Mouse (Mus musculus) heart, embryonic 14.5 days (tissue): ENCODE results near the gene Pgm2l1. TPM values are rescaled to one million over a fixed set of nuclear protein-coding genes. Genes with fewer than 3 reads are reported as not detected.

ENCODE experiments used
- ATAC-seq: fragments of 200-750 bp; cut with Nextera tagmentation; 2 replicates; pipeline ENCODE4 v1.8.0; 2017; ENCODE audit warnings: low read depth, moderate TSS enrichment; ENCODE audit not compliant: insufficient number of reproducible peaks, insufficient read depth, low FRiP score
- H3K27ac ChIP-seq, 2 experiments: fragments of 200-500 bp in 1 of 2; fragments of 300-500 bp in 1 of 2; sonication (generic) in 1 of 2; replicated peaks in 1 of 2; 2 replicates each; pipeline ENCODE4 v1.5.1; 2012 to 2014; ENCODE audit warnings: low read depth in 2 of 2, low read length in 2 of 2, control low read depth in 1 of 2, mild to moderate bottlenecking in 1 of 2, mixed read lengths in 1 of 2; ENCODE audit not compliant: control insufficient read depth in 1 of 2, insufficient read depth in 1 of 2
- H3K27me3 ChIP-seq: fragments of 300-500 bp; sonication (generic); 2 replicates; pipeline ENCODE4 v1.6.1; 2014; ENCODE audit warnings: mild to moderate bottlenecking, low read length, control low read depth; ENCODE audit not compliant: control insufficient read depth, insufficient read depth
- H3K36me3 ChIP-seq: fragments of 300-500 bp; sonication (generic); 2 replicates; pipeline ENCODE4 v1.6.1; 2014; ENCODE audit warnings: mild to moderate bottlenecking, control low read depth, low read length, mixed read lengths; ENCODE audit not compliant: control insufficient read depth, insufficient read depth
- H3K4me1 ChIP-seq, 2 experiments: fragments of 200-500 bp in 1 of 2; fragments of 300-500 bp in 1 of 2; sonication (generic) in 1 of 2; 2 replicates each; pipeline ENCODE4 v1.6.1; 2012 to 2014; ENCODE audit warnings: low read length in 2 of 2, control low read depth in 1 of 2, mixed read lengths in 1 of 2; ENCODE audit not compliant: control insufficient read depth in 2 of 2, insufficient read depth in 2 of 2
- H3K4me2 ChIP-seq: fragments of 300-500 bp; sonication (generic); 2 replicates; pipeline ENCODE4 v1.6.1; 2014; ENCODE audit warnings: mild to moderate bottlenecking, low read length
- H3K4me3 ChIP-seq, 2 experiments: fragments of 200-500 bp in 1 of 2; fragments of 300-500 bp in 1 of 2; sonication (generic) in 1 of 2; 2 replicates each; pipeline ENCODE4 v1.5.1; 2012 to 2014; ENCODE audit warnings: low read length in 2 of 2, mild to moderate bottlenecking in 2 of 2, control low read depth in 1 of 2, low read depth in 1 of 2, moderate library complexity in 1 of 2; ENCODE audit not compliant: control insufficient read depth in 1 of 2, insufficient read depth in 1 of 2
- H3K9ac ChIP-seq: fragments of 300-500 bp; sonication (generic); 2 replicates; pipeline ENCODE4 v1.6.1; 2014; ENCODE audit warnings: mild to moderate bottlenecking, low read length
- H3K9me3 ChIP-seq: fragments of 300-500 bp; sonication (generic); 2 replicates; pipeline ENCODE4 v1.6.1; 2016; ENCODE audit warnings: low read length, control low read depth; ENCODE audit not compliant: control insufficient read depth
- WGBS: fragments of 180-500 bp; shearing (Covaris S2); extraction: QIAGEN DNeasy Blood & Tissue Kit; methylation state at CpG from one replicate; pipeline ENCODE4 v1.1.7; 2014; 5-methylcytosine and 5-hydroxymethylcytosine counted together
- polyA plus RNA-seq: library from polyadenylated mRNA; unstranded; fragments of >200 nt; fragmentation: Nextera tagmentation; extraction: Ambion mirVana; gene quantifications from 2 replicates; pipeline ENCODE4 v1.2.1, GENCODE M21; 2014

Pgm2l1 gene
- polyA plus RNA-seq, 1 experiment from 2014 or later = 2.1 TPM

GRCm38 (mm10) chr7:100296699-100297098, 69.5 kb downstream of the Pgm2l1 start:
- H3K4me2 ChIP-seq = no peak overlapping the region
- no peak overlapping the region for H3K9ac ChIP-seq
- H3K4me1 ChIP-seq = peaks cover 10 to 14% of the 10 kb centered on the region in 2 experiments
- H3K9me3 ChIP-seq = no peaks in the 10 kb centered on the region
- peaks cover 30% of the 10 kb centered on the region for H3K36me3 ChIP-seq
- no peak overlapping the region for H3K4me3 ChIP-seq
- ATAC-seq = no peak
- H3K27ac ChIP-seq = no peak overlapping the region
- H3K27me3 ChIP-seq = no peaks in the 10 kb centered on the region
- WGBS = 65% methylated on average over 6 of the region's 6 CpGs

GRCm38 (mm10) chr7:100298861-100299510, 71.8 kb downstream of the Pgm2l1 start:
- Histone ChIP-seq H3K4me1 (peaks cover 19 to 26% of the 10 kb centered on the region in 2 experiments), H3K9me3 (no peaks in the 10 kb centered on the region), H3K27me3 (no peaks in the 10 kb centered on the region), H3K9ac (no peak overlapping the region), H3K4me3 (no peak overlapping the region), H3K27ac (peak overlapping the region in 1 of 2 experiments; percentile 55; a peak in 1 of 4 replicates), H3K4me2 (no peak overlapping the region), H3K36me3 (peaks cover 22% of the 10 kb centered on the region)
- 64% methylated on average over 14 of the region's 14 CpGs for WGBS
- ATAC-seq = no peak

- Histone ChIP-seq H3K27ac (peak overlapping the region; percentile 38 to 79; a peak in 3 of 4 replicates), H3K4me2 (no peak overlapping the region), H3K27me3 (no peaks in the 10 kb centered on the region), H3K9me3 (no peaks in the 10 kb centered on the region), H3K4me1 (peaks cover 19 to 26% of the 10 kb centered on the region in 2 experiments), H3K36me3 (0 out of 2 replicates have a peak, but pooled peaks cover 7% of the 10 kb centered on the region), H3K9ac (no peak overlapping the region), H3K4me3 (no peak overlapping the region)
- no peak for ATAC-seq
- WGBS = 55% methylated on average over 3 of the region's 3 CpGs
Measured at GRCm38 (mm10) chr7:100301390-100301789, 74.2 kb downstream of the Pgm2l1 start.

- 35% methylated on average over 4 of the region's 4 CpGs for WGBS
- ATAC-seq = peak; percentile 59; the same call in 1 of the 2 replicates
- H3K36me3 ChIP-seq = peaks cover 7% of the 10 kb centered on the region; the same call in 1 of the 2 replicates
- no peak overlapping the region for H3K4me3 ChIP-seq
- H3K4me1 ChIP-seq = peaks cover 19 to 22% of the 10 kb centered on the region in 2 experiments
- no peak overlapping the region for H3K9ac ChIP-seq
- H3K27me3 ChIP-seq = no peaks in the 10 kb centered on the region
- H3K27ac ChIP-seq = peak overlapping the region; percentile 79 to 87
- no peak overlapping the region for H3K4me2 ChIP-seq
- H3K9me3 ChIP-seq = no peaks in the 10 kb centered on the region
Measured at GRCm38 (mm10) chr7:100302316-100302715, 75.1 kb downstream of the Pgm2l1 start.

- no peak overlapping the region for H3K27ac ChIP-seq
- ATAC-seq = no peak
- peaks cover 27 to 36% of the 10 kb centered on the region in 2 experiments for H3K4me1 ChIP-seq
- H3K27me3 ChIP-seq = no peaks in the 10 kb centered on the region
- H3K4me2 ChIP-seq = no peak overlapping the region
- no peaks in the 10 kb centered on the region for H3K9me3 ChIP-seq
- no peak overlapping the region for H3K4me3 ChIP-seq
- WGBS = 87% methylated on average over 9 of the region's 9 CpGs
- H3K9ac ChIP-seq = no peak overlapping the region
- peaks cover 5% of the 10 kb centered on the region for H3K36me3 ChIP-seq
Measured at GRCm38 (mm10) chr7:100305894-100306293, 78.7 kb downstream of the Pgm2l1 start.

GRCm38 (mm10) chr7:100307872-100308653, 80.9 kb downstream of the Pgm2l1 start:
- Histone ChIP-seq H3K4me1 (peaks cover 13 to 17% of the 10 kb centered on the region in 2 experiments), H3K27me3 (no peaks in the 10 kb centered on the region), H3K4me3 (no peak overlapping the region), H3K9ac (no peak overlapping the region), H3K4me2 (no peak overlapping the region), H3K9me3 (no peaks in the 10 kb centered on the region), H3K27ac (no peak overlapping the region), H3K36me3 (peaks cover 8% of the 10 kb centered on the region)
- 79% methylated on average over 5 of the region's 6 CpGs for WGBS
- no peak for ATAC-seq

GRCm38 (mm10) chr7:100309216-100309615, 82.0 kb downstream of the Pgm2l1 start:
- peak overlapping the region in 1 of 2 experiments; percentile 59; a peak in 3 of 4 replicates for H3K27ac ChIP-seq
- WGBS = 28% methylated on average over 1 of the region's 1 CpGs

More at GRCm38 (mm10) chr7:100309216-100309615, 82.0 kb downstream of the Pgm2l1 start:
- H3K4me2 ChIP-seq = no peak overlapping the region
- H3K4me1 ChIP-seq = peaks cover 13 to 17% of the 10 kb centered on the region in 2 experiments
- H3K9me3 ChIP-seq = no peaks in the 10 kb centered on the region
- H3K9ac ChIP-seq = no peak overlapping the region
- H3K36me3 ChIP-seq = peaks cover 11% of the 10 kb centered on the region
- H3K27me3 ChIP-seq = no peaks in the 10 kb centered on the region
- no peak overlapping the region for H3K4me3 ChIP-seq
- ATAC-seq = no peak
